Mouse (Mus musculus): ENCODE measurements around the gene Gm47289.

DNA sequence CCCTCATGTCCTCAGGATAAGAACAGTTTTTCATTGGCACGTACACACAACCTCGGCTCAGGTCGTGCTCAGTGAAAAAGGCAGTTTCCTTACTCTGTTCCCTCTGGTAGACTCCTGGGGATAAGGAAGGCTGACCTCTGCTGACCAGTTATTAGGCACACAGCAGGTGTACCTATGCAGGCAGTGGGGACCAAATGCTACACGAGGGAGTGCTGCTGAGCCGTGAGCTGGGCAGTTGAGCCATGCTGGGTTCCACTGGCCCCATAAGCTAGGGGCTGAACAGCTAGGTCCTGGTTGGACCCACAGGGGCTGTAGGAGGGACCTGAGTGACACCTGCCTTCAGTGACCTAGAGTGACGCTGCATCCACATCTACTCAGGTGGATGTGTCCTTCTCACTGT lies 13.3 kb upstream of the Gm47289 start:
- TF ChIP-seq CTCF (IDR thresholded peaks at IDR 0.05; ENCODE audit: low read depth, low read length) (no peak), TAL1 (conservative IDR thresholded peaks at IDR 0.05; ENCODE audit: low read depth, low read length) (no peak), GATA1 (IDR thresholded peaks at IDR 0.05; ENCODE audit: borderline replicate concordance, low read length) (no peak)
